Mouse (Mus musculus) myocyte (in vitro differentiated cells): ENCODE data around the gene Ankrd13b. TPM values are rescaled to one million over a fixed set of nuclear protein-coding genes. Genes with fewer than 3 reads are reported as not detected.
A peak's percentile ranks its signal among the peaks of the same experiment; 100 is the strongest.

ENCODE experiments used
- H3K27me3 ChIP-seq: one replicate; pipeline ENCODE4 v1.6.1; 2011; ENCODE audit not compliant: control insufficient read depth, insufficient read depth, insufficient read length
- H3K36me3 ChIP-seq: one replicate; pipeline ENCODE4 v1.6.1; 2011; ENCODE audit not compliant: control insufficient read depth, insufficient read depth
- H3K4me2 ChIP-seq: one replicate; pipeline ENCODE4 v1.6.1; 2011; ENCODE audit warnings: low read depth, control low read depth
- H3K4me3 ChIP-seq: one replicate; pipeline ENCODE4 v1.5.1; 2011; ENCODE audit warnings: mild to moderate bottlenecking, control low read depth, moderate library complexity
- H3K79me2 ChIP-seq: one replicate; pipeline ENCODE4 v1.6.1; 2011; ENCODE audit not compliant: control insufficient read depth, insufficient read depth
- H3ac ChIP-seq: one replicate; pipeline ENCODE4 v1.6.1; 2011; ENCODE audit not compliant: control insufficient read depth, insufficient read length
- CEBPB ChIP-seq: IDR thresholded peaks from 2 replicates; pipeline ENCODE4 v1.6.1; 2011; ENCODE audit warnings: mild to moderate bottlenecking, moderate library complexity; ENCODE audit not compliant: poor library complexity, insufficient read depth, severe bottlenecking
- E2F4 ChIP-seq: IDR thresholded peaks from one replicate; pipeline ENCODE4 v1.6.1; 2011; ENCODE audit warnings: mild to moderate bottlenecking, control low read depth, moderate library complexity; ENCODE audit not compliant: insufficient read depth
- MAX ChIP-seq: IDR thresholded peaks from one replicate; pipeline ENCODE4 v1.6.1; 2011; ENCODE audit warnings: low read depth, mild to moderate bottlenecking, control low read depth
- MYOD1 ChIP-seq, 3 experiments: IDR thresholded peaks; one replicate each; pipeline ENCODE4 v1.6.1; 2011; ENCODE audit warnings: control low read depth in 2 of 3, low read depth in 2 of 3, mild to moderate bottlenecking in 2 of 3, moderate library complexity in 1 of 3; ENCODE audit not compliant: insufficient read length in 2 of 3, control insufficient read depth in 1 of 3
- MYOG ChIP-seq, 3 experiments: IDR thresholded peaks; one replicate each; pipeline ENCODE4 v1.6.1; 2011; ENCODE audit warnings: control low read depth in 2 of 3, low read depth in 2 of 3, mild to moderate bottlenecking in 2 of 3; ENCODE audit not compliant: insufficient read length in 2 of 3, control insufficient read depth in 1 of 3, insufficient read depth in 1 of 3
- POLR2A ChIP-seq: IDR thresholded peaks from one replicate; pipeline ENCODE4 v1.6.1; 2011; ENCODE audit warnings: low read depth, mild to moderate bottlenecking, control low read depth, moderate library complexity; ENCODE audit not compliant: insufficient read length
- POLR2AphosphoS2 ChIP-seq: IDR thresholded peaks from one replicate; pipeline ENCODE4 v1.6.1; 2011; ENCODE audit warnings: low read depth, control low read depth; ENCODE audit not compliant: insufficient read length
- REST ChIP-seq: IDR thresholded peaks from one replicate; pipeline ENCODE4 v1.6.1; 2011; ENCODE audit warnings: mild to moderate bottlenecking, control low read depth, moderate library complexity; ENCODE audit not compliant: insufficient read depth, insufficient read length
- SRF ChIP-seq: IDR thresholded peaks from one replicate; pipeline ENCODE4 v1.6.1; 2011; ENCODE audit warnings: low read depth; ENCODE audit not compliant: control insufficient read depth, insufficient read length
- TCF12 ChIP-seq: IDR thresholded peaks from one replicate; pipeline ENCODE4 v1.6.1; 2011; ENCODE audit warnings: mild to moderate bottlenecking, control low read depth; ENCODE audit not compliant: poor library complexity, insufficient read depth, severe bottlenecking
- TCF3 ChIP-seq: IDR thresholded peaks from one replicate; pipeline ENCODE4 v1.6.1; 2011; ENCODE audit warnings: low read depth, control low read depth; ENCODE audit not compliant: insufficient read length
- USF1 ChIP-seq: IDR thresholded peaks from one replicate; pipeline ENCODE4 v1.6.1; 2011; ENCODE audit warnings: low read depth, mild to moderate bottlenecking, control low read depth, moderate library complexity
- polyA plus RNA-seq: library from polyadenylated mRNA; unstranded; fragments of >200 nt; fragmentation: generic; extraction: Trizol; gene quantifications from one replicate; pipeline ENCODE4 v1.2.1, GENCODE M21; 2012; ENCODE audit warnings: missing spikeins

The Ankrd13b gene
- polyA plus RNA-seq, 1 experiment = 46.0 TPM

DNA sequence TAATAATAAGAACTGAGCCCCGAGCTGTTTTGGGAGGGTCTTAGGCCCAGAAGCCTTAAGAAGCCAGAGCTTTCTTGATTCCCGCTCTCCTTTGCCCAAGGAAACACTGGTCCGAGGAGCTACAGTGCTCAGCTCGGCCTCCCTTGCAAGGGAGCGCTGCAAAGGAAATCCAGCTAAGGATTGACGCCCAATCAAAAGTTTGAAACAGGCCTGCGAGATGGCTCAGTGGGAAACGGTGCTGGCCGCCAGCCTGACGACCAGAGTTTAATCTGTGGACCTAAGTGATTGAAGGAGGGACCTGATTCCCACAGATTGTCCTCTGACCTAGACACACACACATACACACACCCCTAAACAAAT lies 24.3 kb upstream of the Ankrd13b start:
- H3K79me2 ChIP-seq = no peaks in the 10 kb centered on the region
- peak overlapping the region; percentile 9 for H3ac ChIP-seq
- peak overlapping the region; percentile 93 for H3K4me2 ChIP-seq
- H3K36me3 ChIP-seq = no peaks in the 10 kb centered on the region
- no peaks in the 10 kb centered on the region for H3K27me3 ChIP-seq
- peak overlapping the region; percentile 70 for H3K4me3 ChIP-seq
- TF ChIP-seq POLR2AphosphoS2 = no peak
- TF ChIP-seq REST = no peak
- TF ChIP-seq E2F4 = no peak
- no peak for TF ChIP-seq CEBPB
- no peak for TF ChIP-seq MYOG (IDR thresholded peaks at IDR 0.05; ENCODE audit: control insufficient read depth in 1 of 3, insufficient read depth in 1 of 3, insufficient read length in 2 of 3, low read depth in 2 of 3)
- TF ChIP-seq USF1 = no peak

DNA sequence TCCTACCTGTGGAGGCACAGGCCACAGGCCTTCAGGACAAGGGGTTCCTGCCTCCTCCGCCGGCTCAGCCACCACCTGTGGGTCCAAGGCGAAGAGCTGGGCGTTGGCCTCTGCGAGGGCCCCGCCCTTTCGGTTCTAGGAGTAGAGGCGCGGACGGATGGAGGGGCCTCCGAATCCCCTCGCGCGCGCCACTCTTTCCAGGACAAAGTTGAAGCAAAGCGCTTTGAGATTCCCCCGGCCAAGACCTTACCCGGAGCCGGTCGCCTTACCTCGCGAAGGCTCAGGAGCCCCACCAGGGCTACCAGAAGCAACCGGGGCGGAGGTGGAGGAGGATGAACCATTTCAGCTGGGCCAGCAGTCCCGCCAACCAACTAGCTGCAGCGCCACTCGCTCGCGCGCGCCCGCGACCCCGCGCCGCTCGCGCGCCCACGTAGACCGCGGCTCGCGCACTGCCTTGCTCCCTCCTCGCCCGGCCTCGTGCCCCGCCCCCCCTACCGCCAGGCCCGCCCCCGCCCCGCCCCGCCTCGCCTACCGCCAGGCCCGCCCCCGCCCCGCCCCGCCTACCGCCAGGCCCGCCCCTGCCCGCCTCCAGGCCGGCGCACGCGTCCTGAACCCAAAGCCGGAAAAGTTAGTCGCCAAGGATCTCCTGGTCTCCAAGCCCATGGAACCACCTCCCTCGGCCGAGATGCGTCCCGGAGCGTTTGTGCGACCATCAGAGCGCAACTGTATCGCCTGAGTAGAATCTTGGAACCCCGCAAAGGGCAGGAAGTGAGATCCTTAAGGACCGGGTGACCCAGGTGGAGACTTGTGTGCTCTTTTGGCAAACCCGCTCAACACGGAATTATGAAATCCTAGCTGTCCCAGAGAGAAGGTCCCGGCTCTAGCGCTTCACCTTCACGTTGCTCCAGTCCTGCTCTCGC lies 23.7 kb upstream of the Ankrd13b start:
- H3K4me2 ChIP-seq = peak overlapping the region; percentile 98
- H3K36me3 ChIP-seq = no peaks in the 10 kb centered on the region
- H3K79me2 ChIP-seq = no peaks in the 10 kb centered on the region
- peak overlapping the region; percentile 9 for H3ac ChIP-seq
- no peaks in the 10 kb centered on the region for H3K27me3 ChIP-seq
- TF ChIP-seq E2F4 (no peak), USF1 (no peak), POLR2A (peak; percentile 85), TCF12 (no peak), MAX (no peak), MYOG (IDR thresholded peaks at IDR 0.05; ENCODE audit: control insufficient read depth in 1 of 3, insufficient read depth in 1 of 3, insufficient read length in 2 of 3, low read depth in 2 of 3) (no peak), SRF (no peak), CEBPB (no peak), MYOD1 (IDR thresholded peaks at IDR 0.05; ENCODE audit: control insufficient read depth in 1 of 3, insufficient read length in 2 of 3, low read depth in 2 of 3) (peak in 1 of 3 experiments; percentile 25), TCF3 (no peak), REST (no peak), POLR2AphosphoS2 (peak; percentile 79)
- H3K4me3 ChIP-seq = peak overlapping the region; percentile 70

DNA sequence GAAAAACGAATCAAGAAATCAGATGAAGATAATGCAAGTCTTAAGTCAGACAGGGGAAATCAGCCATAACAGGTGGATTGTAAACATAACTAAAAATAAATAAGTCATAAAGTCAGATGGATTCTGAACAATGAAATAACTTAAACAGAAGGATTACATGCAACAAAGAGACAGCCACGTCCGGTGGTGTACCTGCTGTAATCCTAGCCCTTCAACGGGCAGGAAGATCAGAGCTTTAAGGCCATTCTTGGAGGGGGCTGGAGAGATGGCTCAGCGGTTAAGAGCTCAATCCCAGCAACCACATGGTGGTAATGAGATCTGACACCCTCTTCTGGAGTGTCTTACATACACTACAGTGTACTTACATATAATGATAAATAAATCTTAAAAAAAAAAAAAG lies 21.9 kb upstream of the Ankrd13b start:
- Histone ChIP-seq H3K27me3 (no peaks in the 10 kb centered on the region), H3K79me2 (no peaks in the 10 kb centered on the region), H3ac (no peak overlapping the region), H3K4me3 (no peak overlapping the region), H3K36me3 (peaks cover 5% of the 10 kb centered on the region), H3K4me2 (peak overlapping the region; percentile 98)
- no peak for TF ChIP-seq SRF
- TF ChIP-seq REST = no peak
- no peak for TF ChIP-seq TCF12
- TF ChIP-seq E2F4 = no peak
- no peak for TF ChIP-seq TCF3
- no peak for TF ChIP-seq POLR2A
- TF ChIP-seq CEBPB = no peak
- TF ChIP-seq POLR2AphosphoS2 = no peak
- no peak for TF ChIP-seq MAX
- no peak for TF ChIP-seq MYOD1 (IDR thresholded peaks at IDR 0.05; ENCODE audit: control insufficient read depth in 1 of 3, insufficient read length in 2 of 3, low read depth in 2 of 3)
- TF ChIP-seq USF1 = no peak
- TF ChIP-seq MYOG (IDR thresholded peaks at IDR 0.05; ENCODE audit: control insufficient read depth in 1 of 3, insufficient read depth in 1 of 3, insufficient read length in 2 of 3, low read depth in 2 of 3) = no peak

DNA sequence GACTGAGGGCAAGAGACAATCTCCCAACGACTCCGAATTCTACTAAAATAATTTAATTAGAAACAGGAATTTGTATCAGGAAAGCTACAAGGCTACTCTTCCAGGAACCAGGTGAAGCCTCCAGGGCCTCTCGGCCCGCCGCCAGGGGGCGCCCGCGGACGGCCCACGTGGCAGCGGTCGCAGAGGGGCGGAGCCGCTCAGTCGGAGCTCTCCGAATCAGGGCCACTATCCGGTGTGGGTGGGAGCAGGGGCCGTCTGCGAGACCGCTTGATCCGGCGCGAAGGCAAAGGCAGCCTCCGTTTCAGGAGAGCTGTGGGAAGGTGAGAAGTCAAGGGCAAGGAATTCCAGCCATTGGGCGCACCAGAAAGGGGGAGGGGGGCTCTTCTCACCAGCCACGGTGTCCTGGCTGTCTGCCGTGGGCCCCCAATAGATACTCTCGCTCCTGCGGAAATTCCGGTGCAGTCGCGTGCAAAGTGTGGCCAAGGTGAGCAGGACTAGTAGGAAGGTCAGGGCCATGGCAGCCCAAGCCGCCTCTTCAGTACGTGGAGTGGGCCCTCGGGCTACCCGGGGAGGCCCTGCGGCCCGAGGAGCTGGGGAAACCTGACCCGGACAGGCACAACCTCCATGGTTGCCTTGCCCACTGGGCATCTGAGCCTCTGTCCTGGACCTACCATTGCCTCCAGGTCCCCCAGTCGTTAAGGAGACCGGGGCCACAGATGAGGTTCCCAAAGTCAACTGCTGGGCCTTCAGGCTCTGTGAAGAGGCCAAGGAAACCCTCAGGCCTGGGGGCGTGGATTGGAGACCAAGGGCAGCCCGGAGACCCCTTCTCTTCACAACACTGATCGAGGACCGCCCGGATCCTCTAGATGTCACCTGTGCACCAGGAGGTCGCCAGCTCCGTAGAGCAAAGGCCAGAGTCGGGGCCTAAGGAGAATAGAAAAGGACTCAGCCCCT lies 18.9 kb upstream of the Ankrd13b start:
- TF ChIP-seq TCF12 (no peak), USF1 (peak; percentile 62), MYOG (IDR thresholded peaks at IDR 0.05; ENCODE audit: control insufficient read depth in 1 of 3, insufficient read depth in 1 of 3, insufficient read length in 2 of 3, low read depth in 2 of 3) (peak in 1 of 3 experiments; percentile 10)
- Histone ChIP-seq H3K4me2 (peak overlapping the region; percentile 34), H3ac (no peak overlapping the region), H3K79me2 (no peaks in the 10 kb centered on the region), H3K27me3 (no peaks in the 10 kb centered on the region), H3K4me3 (no peak overlapping the region), H3K36me3 (peaks cover 14% of the 10 kb centered on the region)
